Mouse (Mus musculus): ENCODE data around the gene Cdc6.

DNA sequence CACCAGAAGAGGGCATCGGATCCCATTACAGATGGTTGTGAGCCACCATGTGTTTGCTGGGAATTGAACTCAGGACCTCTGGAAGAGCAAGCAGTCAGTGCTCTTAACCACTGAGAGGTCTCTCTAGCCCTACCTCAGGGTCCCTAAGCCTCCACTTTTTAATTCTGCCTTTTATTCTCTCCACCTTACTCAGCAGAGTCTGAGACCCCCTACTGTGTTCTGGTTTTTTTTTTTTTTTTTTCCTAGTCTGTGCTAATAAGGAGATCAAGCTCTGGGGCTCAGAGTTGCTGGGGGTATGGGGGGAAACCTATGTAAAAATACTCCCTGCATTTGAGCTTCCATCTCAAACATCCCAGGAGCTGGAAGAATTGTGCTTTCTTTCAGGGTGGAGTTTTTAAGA, 44.5 kb downstream of the Cdc6 start:
- TF ChIP-seq POLR2A (IDR thresholded peaks at IDR 0.05; ENCODE audit: low read depth, low read length) (no peak), CTCF (conservative IDR thresholded peaks at IDR 0.05; ENCODE audit: insufficient read depth, insufficient read length, low read depth, low read length) (no peak)
